Mouse (Mus musculus) monocyte, adult 5-6 weeks (primary cell): ENCODE measurements around the gene Tacc2. TPM values are rescaled to one million over a fixed set of nuclear protein-coding genes. Genes with fewer than 3 reads are reported as not detected.

Source experiments
- ATAC-seq: fragments of 153-309, 156-312 bp; replicated peaks from 2 replicates; pipeline ENCODE4 v1.8.0; 2017; ENCODE audit warnings: mild to moderate bottlenecking; ENCODE audit not compliant: low TSS enrichment, insufficient number of reproducible peaks, severe bottlenecking, poor library complexity, low FRiP score
- total RNA-seq: library from RNA; stranded (forward); fragments of 200-1000, 200-491, 200-594 nt; gene quantifications from 3 replicates; pipeline ENCODE4 v1.2.3, GENCODE M21; 2017

The Tacc2 gene
- total RNA-seq, 1 experiment from 2014 or later = not detected

DNA sequence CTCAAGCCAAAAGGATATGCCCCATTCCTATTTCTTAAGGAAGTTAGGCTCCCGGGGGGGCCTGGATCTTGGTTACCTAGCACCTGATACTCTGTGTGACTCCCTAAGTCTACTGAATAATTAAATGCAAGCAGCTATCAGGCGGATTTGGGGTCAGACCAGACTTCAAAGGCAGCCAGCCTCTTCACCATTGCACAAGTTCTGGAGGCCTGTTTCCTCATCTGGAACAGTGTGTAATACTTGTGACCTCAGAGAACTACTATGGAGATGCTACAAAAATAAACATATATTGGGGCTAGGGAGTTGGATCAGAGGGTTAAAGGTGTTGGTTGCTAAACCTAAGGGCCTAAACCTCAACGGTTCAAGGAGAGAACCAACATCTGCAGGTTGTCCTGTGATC lies 59.0 kb downstream of the Tacc2 start:
- no peak for ATAC-seq

DNA sequence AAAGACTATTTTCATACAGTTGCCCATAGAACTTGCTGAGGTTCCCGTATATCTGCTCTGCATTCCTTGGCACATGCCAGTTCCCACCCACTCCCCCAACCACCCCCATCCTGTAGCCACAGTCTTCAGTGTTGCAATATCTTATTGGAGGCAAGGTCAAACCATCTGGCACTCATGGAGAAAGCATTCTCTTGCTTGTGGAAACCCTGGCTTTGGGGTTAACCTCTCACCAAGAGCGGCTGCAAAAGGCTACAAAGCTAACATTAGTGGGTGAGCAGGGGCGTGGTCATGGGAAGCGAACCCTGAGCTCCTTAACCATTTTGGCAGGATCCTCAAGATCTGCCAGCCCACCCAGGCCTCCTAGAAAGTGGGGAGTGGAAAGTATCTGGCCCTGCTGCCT lies 59.7 kb downstream of the Tacc2 start:
- no peak for ATAC-seq

DNA sequence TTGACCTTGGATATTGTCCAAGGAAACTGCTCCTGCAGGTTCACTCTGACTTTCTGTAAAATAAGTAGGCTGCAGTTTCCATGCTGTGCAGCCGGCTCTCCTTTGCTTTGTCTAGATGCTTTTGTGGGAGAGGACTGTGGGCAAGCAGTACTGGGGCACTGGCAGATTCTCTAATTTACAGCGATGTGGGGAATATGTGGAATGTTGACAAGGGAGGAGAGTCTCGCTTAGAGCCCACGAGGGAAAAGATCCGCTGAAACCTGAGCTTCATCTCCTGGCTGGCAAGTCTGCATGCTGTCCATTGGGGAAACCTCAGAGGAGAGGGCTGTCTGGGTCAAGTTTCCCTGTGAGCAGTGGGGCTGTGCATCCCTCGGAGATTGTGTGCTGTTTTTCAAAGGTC lies 60.6 kb downstream of the Tacc2 start:
- no peak for ATAC-seq

DNA sequence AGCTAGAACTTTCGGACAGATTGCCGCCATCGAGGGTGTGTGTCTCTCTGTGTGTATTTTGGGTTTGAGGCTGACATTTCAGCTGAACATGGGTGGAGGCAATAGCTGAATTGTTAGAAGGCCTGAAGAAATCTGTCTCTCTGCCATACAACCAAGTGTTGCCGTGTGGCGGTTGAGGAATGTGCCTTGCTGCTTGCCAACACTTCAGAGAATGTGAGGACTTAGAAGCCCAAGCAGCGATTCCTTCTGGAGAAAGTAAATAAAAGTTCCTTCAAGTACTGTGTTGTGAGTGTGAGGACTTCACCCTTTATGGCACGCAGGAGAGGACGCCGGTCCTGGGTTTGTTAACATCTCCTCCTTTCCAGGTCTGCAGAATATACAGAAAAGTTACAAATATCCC lies 63.4 kb downstream of the Tacc2 start:
- ATAC-seq = no peak

DNA sequence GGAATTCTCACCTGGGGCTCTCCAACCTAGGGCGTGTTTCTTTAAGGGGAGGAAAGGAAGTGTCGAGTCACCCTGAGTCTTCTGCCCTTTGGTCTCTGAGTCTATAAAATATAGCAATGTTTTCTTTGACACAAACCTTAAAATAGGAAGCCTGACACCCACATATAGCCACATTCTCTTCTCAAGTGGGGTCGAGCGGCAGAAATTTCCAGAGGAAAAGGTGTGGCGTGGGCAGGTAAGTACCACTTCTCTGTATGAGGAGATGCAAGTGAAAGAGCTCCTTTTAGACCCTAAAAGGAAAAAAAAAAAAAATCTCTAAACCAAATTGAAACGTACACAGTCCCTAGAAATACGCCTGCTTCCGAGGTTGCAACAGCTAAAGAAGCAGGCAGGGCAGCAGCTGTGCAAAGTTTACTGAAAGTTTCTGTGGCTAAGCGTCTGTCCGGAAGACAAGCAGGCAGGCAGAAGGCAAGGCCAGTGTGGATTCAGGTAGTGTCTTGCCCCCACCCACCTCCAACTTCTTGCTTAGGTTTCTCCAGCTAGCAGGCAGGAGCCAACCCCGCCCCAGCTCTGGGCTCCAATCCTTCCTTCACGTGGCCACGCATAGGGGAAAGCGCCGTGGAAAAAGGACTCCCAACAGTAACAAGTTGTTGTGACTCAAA lies 68.2 kb downstream of the Tacc2 start:
- ATAC-seq = 0 out of 2 replicates have a peak, but pooled peaks have one; percentile 8

DNA sequence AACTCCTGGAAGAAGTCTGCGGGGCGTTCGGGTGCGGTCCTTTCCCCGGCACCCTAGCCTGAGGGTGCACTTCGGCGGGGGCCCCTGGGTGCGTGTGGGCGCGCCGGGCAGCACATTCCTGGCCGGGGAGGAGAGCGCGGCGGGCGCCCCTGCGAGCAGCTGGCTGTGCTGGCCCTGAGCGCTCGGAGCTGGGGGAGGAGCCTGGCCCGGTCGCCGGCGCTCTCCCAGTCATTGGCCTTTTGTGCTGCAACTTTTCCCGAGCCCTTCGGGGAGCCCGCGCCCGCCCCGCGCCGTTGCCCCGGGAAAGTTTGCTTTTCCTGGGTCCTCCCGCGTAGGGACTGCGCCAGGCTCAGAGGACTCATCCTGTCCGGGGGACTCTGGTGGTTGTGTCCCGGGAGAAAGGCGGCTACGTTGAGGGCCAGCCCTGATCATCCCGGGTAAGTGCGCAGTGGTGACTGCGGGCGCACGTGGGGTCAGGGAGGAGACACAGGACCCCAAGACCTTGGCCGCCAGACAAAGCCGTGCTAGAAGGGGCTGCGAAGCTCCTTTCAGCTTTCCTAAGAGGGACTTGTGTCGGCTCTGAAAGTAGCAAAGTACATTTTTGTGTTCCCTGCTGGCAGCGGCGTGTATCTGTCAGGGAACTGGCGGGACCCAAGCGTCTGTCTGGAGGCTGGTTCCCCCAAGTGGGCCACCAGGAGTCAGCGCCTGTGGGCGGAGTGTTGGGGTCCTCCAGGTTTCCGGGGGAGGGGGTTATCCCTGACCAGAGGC lies 68.9 kb downstream of the Tacc2 start:
- no peak for ATAC-seq

DNA sequence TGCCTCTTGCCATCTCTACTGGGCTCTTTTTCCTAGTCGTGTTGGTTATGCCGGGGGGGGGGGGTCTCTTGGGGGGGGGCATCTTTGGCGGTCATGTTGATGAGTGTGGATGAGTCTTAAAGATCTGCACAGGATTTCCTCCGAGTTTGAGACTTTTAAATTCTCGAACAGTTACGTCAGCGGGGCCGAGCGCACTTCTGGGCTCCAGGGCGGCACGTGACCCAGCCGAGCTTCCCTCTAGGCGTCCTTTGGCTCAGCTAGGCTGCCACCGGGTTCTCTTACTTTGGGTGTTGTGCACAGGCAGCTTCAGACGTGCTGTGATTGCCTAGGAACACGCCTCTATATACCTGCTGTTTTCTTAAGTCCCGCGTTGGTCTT lies 69.5 kb downstream of the Tacc2 start:
- ATAC-seq = peak; percentile 60

DNA sequence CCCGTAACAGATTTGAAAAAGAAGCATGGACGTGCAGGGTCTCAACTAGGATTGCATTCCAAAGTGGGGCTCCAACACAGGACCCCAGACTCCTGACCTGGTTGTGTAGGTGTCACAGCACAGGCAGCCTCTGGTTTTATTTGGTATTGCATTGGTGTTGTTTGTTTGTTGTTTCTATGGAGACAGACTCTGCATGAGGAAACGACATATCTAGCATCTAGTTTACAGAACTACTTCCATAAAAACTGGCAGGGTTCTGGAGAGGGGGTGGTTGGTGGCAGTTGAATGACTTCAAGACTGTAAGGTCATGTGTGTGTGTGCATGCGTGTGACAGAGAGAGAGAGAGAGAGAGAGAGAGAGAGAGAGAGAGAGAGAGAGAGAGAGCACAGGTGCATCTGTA lies 70.8 kb downstream of the Tacc2 start:
- ATAC-seq = no peak

DNA sequence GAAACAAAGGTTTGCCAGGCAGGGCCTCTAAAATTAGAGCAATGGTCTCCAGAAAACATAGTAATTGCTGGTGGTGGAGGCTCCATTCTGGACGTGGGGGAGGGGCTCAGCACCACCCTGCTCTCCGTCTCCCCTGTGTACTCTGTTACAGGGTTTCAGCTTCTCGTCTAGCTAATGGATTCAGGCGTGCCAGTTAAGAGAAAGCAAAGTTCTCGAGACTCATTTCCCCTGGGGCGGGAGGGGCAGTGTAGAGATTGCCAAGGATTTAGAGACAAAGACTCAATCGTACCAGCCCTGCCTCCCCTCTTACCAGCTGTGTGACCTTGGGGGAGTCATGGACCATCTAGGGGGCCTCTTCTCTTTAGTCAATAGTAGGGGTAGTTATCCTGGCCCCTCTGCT lies 72.0 kb downstream of the Tacc2 start:
- no peak for ATAC-seq

DNA sequence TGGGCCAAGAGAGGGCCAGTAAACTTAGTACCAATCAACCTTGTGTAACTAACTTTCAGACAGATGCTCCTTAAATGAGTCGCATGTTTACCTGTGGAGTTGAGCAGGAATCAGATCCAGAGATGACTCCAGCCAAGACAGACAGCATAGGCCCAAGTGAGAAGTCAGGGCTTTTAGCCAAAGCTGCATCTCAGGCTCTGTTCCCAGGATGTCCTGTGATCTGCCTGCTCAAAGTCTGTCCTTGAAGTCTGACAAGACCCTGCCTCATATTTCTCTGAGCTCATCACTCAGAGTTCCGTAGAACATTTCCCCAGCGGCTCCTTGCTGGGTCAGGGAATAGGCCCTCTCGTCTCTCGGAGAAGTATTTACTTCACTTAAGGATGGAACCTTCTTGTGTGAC lies 73.4 kb downstream of the Tacc2 start:
- no peak for ATAC-seq

DNA sequence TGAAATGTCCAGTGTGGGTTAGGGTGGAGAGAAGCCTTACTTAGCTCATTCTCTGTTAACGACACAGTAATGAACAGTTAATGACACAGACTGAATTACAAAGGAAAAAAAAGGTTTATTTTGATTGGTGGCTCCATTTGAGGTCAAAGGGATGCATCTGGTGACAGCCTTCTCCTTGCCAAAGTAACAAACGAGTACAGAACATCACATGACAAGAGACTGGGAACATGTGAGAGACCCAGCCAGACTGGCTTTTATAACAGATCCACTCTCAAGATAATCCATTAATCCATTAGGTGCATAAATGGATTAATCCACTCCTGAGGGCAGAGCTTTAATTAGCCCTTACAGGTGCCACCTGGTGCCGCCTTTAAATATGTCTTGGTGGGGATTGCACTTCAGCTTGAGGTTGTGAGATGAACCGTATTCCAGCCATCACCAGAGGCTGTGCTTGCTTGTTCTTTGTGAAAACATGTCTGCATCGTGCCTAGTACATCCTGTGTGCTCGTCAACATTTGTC lies 75.9 kb downstream of the Tacc2 start:
- no peak for ATAC-seq

DNA sequence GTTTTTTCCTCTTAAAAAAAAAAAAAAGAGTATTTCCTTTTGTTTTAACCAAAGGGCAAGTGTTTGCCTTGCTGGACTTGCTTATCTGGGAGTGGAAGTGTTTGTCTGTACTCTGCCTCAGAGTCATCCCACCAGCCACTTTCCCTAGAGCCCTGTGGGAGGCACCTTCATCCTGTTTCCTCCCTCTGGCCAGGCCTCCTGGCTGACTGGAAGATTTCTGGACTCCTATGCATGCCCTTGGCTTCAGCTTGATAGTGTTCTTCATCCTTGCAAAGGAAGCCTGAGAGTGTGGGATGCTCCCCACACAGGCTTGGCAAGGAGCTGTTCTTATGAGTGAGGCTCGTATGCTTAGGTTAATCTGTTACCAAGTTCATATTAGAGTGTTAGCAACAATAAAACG lies 77.3 kb downstream of the Tacc2 start:
- no peak for ATAC-seq

DNA sequence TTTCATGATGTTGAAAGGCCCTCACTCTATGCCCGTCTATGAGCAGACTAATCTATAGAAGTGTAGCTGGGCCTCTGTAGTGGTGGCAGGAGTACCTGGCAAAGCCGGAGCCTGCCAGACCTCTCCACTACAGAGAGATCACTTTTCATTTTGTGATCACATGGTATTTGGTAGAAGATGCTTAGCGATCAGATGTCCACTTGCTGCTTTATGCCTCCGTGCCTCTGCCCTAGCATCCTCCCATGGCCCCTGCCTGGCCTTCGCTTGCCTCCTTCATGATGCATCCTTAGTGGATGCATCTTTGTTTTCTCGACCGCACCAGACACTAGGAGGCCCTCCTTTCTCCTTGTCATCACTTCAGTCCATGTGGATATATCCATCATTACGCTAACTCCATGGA lies 79.7 kb downstream of the Tacc2 start:
- ATAC-seq = no peak

DNA sequence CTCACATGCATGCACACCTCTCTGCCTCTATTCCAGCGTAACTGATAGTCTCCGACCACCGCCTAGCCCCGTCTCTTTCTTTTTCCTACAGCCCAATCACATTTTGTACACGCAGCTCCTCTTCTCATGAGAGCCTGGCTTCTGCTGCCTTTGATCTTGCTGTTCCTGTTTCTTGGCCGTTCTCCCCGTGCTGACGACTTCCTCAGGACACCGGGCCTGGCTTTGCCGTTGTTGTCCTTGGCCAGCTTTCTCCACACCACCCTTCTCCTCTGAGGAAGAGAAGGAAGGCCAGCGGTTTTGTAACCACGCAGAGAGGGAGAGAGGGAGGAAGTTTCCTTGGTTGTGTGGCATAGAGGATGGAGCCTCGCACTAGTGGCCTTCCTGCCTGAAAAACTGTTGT lies 80.5 kb downstream of the Tacc2 start:
- ATAC-seq = no peak

DNA sequence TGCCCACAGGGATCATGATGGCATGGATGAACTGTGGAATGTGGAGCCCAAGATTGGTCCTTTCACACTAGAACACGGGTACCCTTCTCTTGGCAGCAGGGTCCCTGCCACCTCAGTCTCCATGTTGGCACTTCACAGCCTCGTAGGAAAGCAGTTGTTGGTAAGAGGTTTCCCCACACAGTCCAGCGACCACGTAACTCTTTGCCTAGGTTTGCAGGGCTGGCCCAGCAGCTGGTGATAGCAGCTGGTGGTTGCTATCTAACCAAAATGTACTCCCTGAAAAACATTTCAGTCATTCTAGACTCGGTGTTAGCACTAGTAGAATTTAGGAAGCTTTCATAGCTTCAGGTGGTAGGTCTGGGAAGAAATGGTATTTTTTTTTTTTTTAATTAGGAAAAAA lies 81.9 kb downstream of the Tacc2 start:
- no peak for ATAC-seq

DNA sequence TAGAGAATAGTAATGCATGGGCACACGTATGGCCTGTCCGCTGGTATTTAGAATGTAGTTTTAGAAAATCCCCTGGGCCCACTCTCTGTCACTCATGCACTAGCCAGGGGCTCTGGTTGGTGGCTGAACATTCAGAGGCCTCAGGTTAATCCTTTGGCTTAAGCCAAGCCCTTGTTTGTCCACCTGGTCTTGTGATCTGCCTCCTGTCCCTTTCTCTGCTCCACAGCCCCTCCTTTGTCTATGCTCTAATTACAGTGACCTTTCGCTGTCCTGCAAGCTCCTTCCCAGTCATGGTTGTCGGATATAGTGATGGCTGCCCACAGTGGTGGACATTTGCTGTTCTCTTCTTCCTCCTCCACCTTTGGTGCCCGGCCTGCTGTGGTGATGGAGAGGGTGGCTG lies 85.0 kb downstream of the Tacc2 start:
- ATAC-seq = no peak

DNA sequence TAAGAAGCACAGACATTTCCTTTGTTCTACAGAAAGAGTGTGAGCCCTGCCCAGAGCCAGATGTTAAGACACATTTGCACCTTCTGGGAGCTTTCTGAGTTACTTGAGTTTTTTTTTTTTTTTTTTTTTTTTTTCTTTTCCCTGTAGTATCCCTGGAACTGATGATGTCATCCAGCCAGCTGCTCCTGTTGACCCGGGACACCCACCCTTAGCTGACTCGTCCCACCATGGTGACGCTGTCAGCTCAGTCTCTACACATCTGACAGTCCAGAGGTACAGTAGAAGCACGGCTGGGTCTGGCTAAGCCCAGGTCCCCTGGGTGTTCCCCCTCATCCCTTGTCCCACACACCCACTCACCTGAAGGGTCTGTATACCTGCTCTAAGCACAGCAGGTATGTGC lies 85.6 kb downstream of the Tacc2 start:
- ATAC-seq = no peak

DNA sequence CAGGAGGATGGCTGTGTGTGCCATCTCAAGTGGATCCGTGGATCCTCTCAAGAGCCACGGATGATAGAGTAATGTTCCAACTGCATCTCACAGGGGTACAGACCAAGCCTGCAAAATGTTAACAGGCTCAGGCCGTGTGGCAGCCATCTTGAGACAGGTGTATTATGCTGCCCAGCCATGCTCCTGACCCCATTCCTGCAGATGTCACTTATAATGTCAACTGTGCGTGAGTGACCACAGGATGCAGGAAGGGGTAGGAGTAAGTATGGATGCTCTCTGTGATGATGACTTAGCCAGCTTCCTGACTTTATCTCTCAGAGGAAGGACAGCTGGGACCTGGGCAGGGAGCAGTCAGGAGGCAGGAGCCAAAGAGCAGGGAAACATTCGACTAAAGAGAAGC lies 86.8 kb downstream of the Tacc2 start:
- no peak for ATAC-seq

DNA sequence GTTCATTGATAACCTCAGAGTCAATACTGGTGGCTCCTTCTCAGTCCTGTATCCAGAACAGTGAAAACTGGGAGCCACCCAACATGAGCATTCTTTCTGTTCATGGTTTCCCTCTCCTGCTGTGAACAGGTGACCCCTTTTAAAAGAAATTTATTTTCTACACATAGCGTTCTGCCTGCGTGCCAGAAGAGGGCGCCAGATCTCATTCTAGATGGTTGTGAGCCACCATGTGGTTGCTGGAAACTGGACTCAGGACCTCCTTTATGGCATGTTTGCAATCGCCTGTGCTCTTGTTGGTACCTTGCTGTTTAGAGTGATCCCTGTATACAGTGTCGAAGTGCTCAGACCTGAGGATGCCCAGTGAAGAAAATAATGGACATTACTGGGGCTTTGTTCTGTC lies 87.4 kb downstream of the Tacc2 start:
- no peak for ATAC-seq

DNA sequence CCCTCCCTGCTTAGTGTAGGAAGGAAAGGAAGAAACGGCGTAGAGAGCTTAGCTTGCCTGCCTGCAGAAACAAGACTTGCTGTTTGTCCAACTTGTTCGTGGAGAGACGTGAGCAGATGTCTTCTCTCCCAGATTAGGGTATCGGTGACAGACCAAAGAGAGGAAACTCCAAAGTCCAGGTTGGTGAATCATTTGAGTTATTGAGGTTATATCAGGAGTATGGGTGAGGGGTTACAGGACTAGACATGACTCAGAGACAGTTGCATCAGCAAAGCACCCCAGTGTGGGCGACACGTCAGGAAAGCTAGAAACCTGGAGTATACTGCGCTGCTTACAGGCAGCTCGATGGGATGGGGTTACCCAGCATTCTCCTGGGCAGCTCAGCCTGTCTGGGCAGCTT lies 88.1 kb downstream of the Tacc2 start:
- no peak for ATAC-seq
